Mouse (Mus musculus) heart, postnatal 14 days (tissue): ENCODE data around the gene B3galt4. TPM values are rescaled to one million over a fixed set of nuclear protein-coding genes. Genes with fewer than 3 reads are reported as not detected.
"Not testable (repeated sequence)": the region's sequence is repeated elsewhere in the genome, so short reads cannot be mapped to it uniquely, and the experiment has no call there.

ENCODE experiments used
- DNase-seq, 2 experiments: peaks; one replicate each; pipeline ENCODE4 v3.0.0; 2021 to 2022
- intact Hi-C: fragments of 180-260 bp; cut with DNase I; formaldehyde crosslinking; loops from one replicate; pipeline ENCODE4 v1.15.1; 2025
- total RNA-seq, 2 experiments: library from RNA; stranded (reverse); gene quantifications; 2 replicates each; pipeline ENCODE4 v1.2.3; 2021

B3galt4 gene
- total RNA-seq, 2 experiments from 2014 or later = 2.2 to 2.9 TPM

DNA sequence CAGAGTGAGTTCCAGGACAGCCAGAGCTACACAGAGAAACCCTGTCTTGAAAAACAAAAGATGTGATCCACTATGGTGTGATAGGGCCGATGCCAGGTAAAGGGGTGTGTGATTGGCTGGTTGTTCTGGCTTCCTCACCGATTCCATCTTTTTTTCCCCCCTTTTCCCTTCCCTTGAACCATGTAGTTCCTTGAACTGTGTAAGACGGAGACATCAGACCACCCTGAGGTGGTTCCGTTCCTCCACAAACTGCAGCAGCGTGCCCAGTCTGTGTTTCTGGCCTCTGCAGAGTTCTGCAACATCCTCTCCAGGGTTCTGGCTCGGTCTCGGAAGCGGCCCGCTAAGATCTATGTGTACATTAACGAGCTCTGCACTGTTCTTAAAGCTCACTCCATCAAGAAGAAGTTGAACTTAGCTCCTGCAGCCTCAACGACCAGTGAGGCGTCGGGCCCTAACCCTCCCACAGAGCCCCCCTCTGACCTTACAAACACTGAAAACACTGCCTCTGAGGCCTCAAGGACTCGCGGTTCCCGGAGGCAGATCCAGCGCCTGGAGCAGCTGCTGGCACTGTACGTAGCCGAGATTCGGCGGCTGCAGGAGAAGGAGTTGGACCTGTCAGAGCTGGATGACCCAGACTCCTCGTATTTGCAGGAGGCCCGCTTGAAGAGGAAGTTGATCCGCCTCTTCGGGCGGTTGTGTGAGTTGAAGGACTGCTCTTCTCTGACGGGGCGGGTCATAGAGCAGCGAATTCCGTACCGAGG is 40.1 kb downstream of the B3galt4 start:
- intact Hi-C loops = no loop called here
- no peak for DNase-seq

DNA sequence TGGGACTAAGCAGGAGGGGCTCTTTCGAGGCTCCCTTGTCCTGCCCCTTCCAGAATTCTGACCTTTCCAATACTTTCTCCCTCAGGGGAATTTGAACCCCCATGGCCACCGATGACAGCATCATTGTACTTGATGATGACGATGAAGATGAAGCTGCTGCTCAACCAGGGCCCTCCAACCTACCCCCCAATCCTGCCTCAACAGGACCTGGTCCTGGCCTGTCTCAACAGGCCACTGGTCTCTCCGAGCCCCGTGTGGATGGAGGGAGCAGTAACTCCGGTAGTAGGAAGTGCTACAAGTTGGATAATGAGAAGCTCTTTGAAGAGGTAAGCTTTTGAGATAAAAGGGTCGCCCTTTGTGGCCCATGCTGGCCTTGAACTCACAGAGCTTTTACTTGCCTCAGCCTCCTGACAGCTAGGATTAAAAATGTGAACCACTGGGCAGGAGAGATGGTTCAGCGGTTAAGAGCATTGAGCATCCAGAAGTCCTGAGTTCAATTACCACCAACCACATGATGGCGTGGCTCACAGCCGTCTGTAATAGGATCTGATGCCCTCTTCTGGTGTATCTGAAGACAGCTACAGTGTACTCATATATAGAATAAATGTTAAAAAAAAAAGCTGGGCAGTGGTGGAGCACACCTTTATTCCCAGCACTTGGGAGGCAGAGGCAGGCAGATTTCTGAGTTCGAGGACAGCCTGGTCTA is 40.8 kb downstream of the B3galt4 start:
- DNase-seq = no peak
- intact Hi-C loops = no loop called here

DNA sequence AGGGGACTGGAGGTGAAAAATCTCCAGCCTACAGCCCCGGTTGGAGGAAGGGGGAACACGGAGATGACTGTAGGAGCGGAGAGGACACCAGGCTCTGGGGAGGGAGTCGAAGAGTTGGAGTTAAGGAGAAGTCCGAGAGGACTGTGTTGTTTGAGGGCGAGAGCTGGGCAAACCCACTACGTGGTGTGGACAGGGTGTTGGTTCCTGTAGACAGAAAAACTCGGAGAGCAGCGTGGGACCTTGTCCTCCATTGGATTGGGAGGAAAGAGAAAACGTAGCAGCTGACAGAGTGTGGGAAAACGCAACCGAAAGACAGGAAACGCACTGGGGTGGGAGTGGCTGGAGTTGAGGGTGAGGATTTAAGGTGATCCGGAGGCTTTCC is 41.4 kb downstream of the B3galt4 start:
- DNase-seq = peak; percentile 35 to 52
- intact Hi-C loops = no loop called here

DNA sequence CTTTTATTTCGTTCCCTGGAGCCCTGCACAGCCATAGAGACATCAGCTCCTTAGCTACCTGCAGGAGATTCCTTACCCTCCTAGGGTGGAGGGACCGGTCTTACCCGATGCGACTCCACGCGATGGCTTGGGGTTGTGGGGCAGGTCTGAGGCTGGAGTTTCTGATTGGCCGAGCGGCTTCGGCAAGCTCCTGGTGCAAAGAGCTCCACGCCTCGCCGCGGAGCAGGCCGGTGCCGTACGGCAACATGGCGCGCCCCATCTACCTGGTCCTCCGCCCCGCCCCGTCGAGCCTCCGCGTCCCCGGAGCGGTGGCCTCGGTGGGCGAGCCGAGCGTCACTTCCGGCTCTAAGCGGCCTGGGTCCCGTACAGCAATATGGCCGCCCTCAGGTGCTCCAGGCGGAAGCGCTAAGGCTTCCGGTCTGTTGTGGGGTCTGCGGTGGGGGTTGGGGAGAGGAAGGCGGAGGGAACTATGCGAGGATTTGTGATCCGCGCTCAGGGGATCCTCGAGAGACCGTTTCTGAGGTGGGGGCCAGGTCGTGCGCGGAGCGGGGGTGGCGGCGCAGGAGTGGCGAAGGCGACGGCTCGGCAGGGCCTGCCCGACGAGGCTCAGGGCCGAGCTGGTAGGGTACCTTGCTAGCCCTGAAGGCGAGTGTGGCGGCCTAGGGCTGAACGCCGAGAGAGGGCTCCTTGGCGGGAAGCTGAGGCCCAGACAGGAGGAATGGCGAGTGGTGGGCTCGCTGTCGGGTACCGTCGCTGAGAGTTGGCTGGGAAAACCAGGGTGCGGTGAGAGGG is 42.0 kb downstream of the B3galt4 start, which contains the start of gene Daxx:
Daxx (plus strand) TSS at position 338 of the 792 bp plus-strand sequence.
- intact Hi-C loops = no loop called here
- peak; percentile 100 for DNase-seq

DNA sequence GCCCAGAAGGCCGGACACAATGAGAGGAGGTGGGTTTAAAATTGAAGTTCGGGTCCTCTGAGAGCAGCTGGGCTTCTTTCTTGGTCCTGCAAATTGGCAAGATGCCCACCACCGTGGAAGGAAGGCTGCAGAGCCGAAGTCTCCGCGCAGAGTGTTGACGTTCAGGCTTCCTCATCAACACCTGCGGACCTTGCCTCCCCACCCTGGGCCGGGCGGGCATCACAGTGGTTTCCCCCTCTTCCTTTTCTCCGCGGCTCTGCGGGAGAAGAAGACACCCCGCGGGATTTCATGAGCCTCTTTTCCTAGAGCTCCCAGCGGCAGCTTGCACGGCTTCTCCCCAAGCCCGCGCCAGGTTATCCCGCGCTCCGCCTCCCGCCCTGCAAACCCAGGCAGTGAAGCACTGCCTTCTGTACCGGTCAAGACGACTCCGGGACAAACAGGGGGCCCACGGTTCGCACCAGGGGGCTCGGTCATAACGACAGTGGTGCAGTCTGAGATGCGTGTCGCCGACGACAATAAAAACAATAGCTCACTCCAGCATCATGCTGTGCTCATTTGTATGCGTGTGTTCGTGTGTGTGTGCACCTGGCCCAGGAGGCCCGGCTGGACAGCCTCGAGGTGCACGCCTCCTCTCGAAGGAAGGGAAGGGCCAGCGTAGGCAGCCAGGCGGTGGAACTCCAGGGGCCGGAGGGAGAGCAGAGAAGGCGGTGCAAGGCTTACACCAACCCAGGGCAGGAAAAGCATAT is 42.8 kb downstream of the B3galt4 start:
- peak; percentile 36 to 51 for DNase-seq
- intact Hi-C loops = no loop called here

DNA sequence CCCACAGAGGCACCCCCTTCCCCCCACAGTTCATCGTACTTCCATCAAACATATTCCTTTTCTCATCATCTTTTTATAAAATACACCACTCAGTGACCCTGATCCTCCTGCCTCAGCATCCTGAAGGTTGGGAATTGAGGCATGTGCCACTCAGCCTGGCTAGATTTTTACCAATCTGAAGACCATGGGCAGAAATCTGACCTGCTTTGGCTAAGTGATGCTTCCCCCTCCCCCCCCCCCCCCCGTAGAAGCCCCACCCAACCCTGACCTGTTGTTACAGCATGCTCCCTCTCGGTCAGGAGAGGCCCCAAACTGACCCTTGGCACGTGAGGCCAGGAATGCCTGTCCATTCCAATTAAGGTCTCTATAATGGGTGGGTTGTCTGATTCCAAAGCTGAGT is 46.5 kb downstream of the B3galt4 start, which contains the start of gene Platr17:
Platr17 (plus strand) TSS at position 301 of the 400 bp plus-strand sequence.
- DNase-seq, intact Hi-C loops: not testable (repeated sequence)

DNA sequence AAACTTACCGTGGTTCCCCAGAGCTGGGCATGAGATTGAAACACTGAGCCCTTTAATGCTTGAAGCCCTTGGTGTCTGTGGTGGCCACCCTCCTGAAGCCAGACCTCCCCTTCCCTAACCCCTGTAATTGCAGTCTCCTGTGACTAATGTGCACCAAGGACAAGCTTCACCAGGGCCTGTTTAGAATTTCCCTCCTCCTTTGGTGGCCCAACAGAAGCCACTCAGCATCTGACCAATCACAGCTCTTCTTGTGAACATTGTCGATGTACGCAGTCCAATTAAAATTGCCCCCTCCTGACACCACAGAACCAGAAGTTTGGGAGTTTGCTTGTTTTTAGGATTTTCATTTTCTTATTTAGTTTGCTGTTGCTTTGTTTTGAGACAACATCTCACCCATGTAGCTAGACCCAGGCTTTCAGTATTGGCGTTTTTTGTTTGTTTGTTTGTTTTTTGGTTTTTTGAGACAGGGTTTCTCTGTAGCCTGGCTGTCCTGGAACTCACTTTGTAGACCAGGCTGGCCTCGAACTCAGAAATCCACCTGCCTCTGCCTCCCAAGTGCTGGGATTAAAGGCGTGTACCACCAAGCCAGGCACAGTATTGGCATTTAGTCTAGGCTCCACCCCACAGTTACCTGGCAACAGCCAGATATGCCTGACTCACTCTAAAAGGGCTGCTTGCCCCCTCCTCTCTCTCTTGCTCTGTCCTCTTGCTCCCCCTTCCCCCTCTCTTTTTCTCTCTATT is 47.2 kb downstream of the B3galt4 start:
- DNase-seq = not testable (repeated sequence)

DNA sequence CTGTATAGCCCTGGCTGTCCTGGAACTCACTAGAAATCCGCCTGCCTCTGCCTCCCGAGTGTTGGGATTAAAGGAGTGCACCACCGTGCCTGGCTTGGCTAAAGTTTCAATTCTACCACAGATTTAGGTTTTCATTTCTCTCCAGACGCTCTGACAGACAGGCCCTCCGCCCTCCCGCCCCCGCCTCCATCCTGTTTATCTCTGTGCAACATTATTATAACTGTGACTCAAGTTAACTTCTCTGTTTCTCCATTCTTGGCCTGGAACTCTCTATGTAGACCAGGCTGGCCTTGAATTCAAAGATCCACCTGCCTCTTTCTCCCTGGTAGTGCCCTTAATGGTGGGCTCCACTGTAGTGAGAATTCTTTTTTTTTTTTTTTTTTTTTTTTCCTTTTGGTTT is 48.8 kb downstream of the B3galt4 start:
- intact Hi-C loops = no loop called here
- no peak for DNase-seq

More for the DNA sequence above, 47.2 kb downstream of the B3galt4 start:
- intact Hi-C loops = not testable (repeated sequence)

DNA sequence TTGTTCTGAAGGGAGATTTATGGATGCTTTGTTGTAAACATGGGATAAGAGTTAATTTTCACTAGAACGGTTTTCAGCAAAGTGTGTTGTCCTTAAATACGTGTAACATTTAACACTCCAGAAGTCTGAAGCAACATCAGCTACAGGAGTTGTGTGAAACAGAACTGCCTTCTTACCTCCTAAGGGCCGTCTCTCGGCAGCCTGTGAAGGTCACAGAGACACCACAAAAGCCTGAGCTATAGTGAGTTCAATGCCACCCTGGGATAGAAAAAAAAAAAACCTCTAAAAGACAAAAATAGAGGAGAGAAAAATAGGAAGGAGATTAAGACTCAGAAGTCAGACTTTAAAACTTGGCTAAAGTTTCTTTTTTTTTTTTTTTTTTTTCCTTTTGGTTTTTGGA is 49.2 kb downstream of the B3galt4 start:
- intact Hi-C loops = no loop called here
- no peak for DNase-seq

DNA sequence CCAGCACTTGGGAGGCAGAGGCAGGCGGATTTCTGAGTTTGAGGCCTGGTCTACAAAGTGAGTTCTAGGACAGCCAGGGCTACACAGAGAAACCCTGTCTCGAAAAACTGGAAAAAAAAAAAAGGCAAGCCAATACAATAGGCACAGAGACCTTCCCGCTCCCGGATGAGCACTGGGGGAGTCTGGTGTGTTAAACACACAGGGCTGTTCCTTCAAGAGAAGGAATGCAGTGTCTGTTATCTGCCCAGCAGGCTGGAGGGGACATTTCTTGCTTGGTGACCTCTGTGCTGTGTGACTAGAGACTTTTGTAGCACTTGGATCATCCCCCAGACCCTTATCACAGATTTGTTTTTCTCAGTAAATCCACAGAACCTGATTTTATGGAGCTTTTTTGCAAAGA is 49.6 kb downstream of the B3galt4 start:
- DNase-seq = no peak
- intact Hi-C loops = no loop called here

DNA sequence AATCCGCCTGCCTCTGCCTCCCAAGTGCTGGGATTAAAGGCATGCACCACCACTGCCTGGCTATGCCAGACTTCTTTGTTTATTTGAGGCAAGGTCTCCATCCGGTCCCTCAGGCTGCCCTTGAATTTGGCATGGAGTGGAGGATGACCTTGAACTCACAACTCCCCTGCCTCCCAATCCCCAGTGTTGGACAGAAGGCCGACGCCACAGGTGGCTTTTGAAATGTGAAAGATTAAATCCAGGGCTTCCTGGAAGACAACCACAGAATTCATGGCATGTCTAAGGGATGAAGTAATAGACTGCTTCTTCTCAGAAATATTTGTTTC is 50.3 kb downstream of the B3galt4 start:
- no peak for DNase-seq
- intact Hi-C loops = no loop called here

DNA sequence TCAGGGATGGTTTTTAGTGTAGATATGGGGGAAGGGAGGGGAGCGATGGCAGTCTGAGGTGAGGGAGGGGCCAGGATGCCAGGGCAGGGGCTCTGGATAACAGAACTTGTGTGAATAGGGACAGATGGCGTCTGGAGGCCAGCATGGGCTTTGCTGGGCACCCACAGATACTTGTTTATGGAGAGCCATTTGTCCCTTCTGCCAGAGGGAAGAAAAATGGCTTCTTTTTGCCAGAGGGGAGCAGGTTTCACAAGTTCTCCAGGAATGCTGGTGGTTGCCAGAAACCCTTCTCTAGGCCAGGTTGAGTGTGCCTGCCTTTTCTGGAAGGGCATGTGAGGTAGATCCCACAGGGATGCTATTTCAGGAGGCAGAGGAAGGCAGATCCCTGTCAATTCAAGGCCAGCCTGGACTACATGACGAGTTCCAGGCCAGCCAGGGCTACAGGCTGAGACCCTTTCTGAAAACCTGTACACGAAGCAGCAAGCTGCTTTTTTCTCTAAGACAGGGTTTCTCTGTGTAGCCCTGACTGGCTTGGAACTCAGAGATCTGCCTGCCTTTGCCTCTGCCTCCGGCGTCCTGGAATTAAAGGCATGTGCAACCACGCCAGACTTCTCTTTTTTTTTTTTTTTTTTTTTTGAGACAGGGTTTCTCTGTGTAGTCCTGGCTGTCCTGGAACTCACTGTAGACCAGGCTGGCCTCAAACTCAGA is 50.9 kb downstream of the B3galt4 start:
- intact Hi-C loops = no loop called here
- DNase-seq = no peak

Other genes with a start within 250 kb of the B3galt4 start
- gene March2, start 232.8 kb downstream of the B3galt4 start, total RNA-seq = 100 to 1,000 TPM; 160 to 167 TPM
- 100 to 1,000 TPM; 271 to 275 TPM for gene Rab11b, start 191.0 kb downstream of the B3galt4 start, total RNA-seq
- gene Angptl4, start 169.7 kb downstream of the B3galt4 start, total RNA-seq = 10 to 100 TPM; 20.5 to 31.6 TPM
- gene Kank3, start 141.0 kb downstream of the B3galt4 start, total RNA-seq = 100 to 1,000 TPM in 1 of 2 experiments, 10 to 100 TPM in 1; 96.9 to 104 TPM
- gene Rps28, start 126.9 kb downstream of the B3galt4 start, total RNA-seq = 100 to 1,000 TPM; 736 to 815 TPM
- gene Ndufa7, start 126.9 kb downstream of the B3galt4 start, total RNA-seq = 100 to 1,000 TPM; 544 to 555 TPM
- gene Cd320, start 108.4 kb downstream of the B3galt4 start, total RNA-seq = 10 to 100 TPM; 25.0 to 26.6 TPM
- gene Gm7029, start 77.7 kb downstream of the B3galt4 start, total RNA-seq = not detected
- gene Kifc1, start 60.8 kb downstream of the B3galt4 start, total RNA-seq = 1 to 10 TPM; 4.1 to 5.8 TPM
- not detected for gene Platr17, start 46.4 kb downstream of the B3galt4 start, total RNA-seq
- 10 to 100 TPM; 11.3 to 13.7 TPM for gene Daxx, start 42.1 kb downstream of the B3galt4 start, total RNA-seq
- 100 to 1,000 TPM in 1 of 2 experiments, 10 to 100 TPM in 1; 92.8 to 100 TPM for gene Tapbp, start 35.6 kb downstream of the B3galt4 start, total RNA-seq
- 10 to 100 TPM; 16.8 to 20.3 TPM for gene Zbtb22, start 35.6 kb downstream of the B3galt4 start, total RNA-seq
- 10 to 100 TPM; 54.7 to 58.6 TPM for gene Rgl2, start 21.9 kb downstream of the B3galt4 start, total RNA-seq
- 10 to 100 TPM; 62.7 to 73.7 TPM for gene Pfdn6, start 11.1 kb downstream of the B3galt4 start, total RNA-seq
- 10 to 100 TPM; 10.4 to 11.5 TPM for gene Wdr46, start 10.8 kb downstream of the B3galt4 start, total RNA-seq
- 10 to 100 TPM; 35.0 to 37.8 TPM for gene Vps52, start 4.3 kb upstream of the B3galt4 start, total RNA-seq
- gene Rps18, start 4.5 kb upstream of the B3galt4 start, total RNA-seq = 100 to 1,000 TPM; 417 to 479 TPM
- gene H2-K1, start 48.9 kb upstream of the B3galt4 start, total RNA-seq = 10 to 100 TPM; 56.5 to 61.2 TPM
- gene Ring1, start 73.2 kb upstream of the B3galt4 start, total RNA-seq = 10 to 100 TPM; 12.2 to 14.6 TPM
- gene H2-Ke6, start 76.6 kb upstream of the B3galt4 start, total RNA-seq = 10 to 100 TPM; 80.6 to 88.2 TPM
- gene Slc39a7, start 80.2 kb upstream of the B3galt4 start, total RNA-seq = 10 to 100 TPM; 63.2 to 63.3 TPM
- gene Rxrb, start 80.3 kb upstream of the B3galt4 start, total RNA-seq = 10 to 100 TPM; 41.9 to 44.7 TPM
- 1 to 10 TPM; 1.5 to 2.7 TPM for gene Col11a2, start 87.9 kb upstream of the B3galt4 start, total RNA-seq
- under 1 TPM; 0.33 to 0.54 TPM for gene H2-Oa, start 140.9 kb upstream of the B3galt4 start, total RNA-seq
- gene H2-DMa, start 168.1 kb upstream of the B3galt4 start, total RNA-seq = 1 to 10 TPM; 3.5 to 4.0 TPM
- gene Brd2, start 171.1 kb upstream of the B3galt4 start, total RNA-seq = 10 to 100 TPM; 93.2 to 99.4 TPM
- 1 to 10 TPM in 1 of 2 experiments, under 1 TPM in 1; 0.96 to 1.6 TPM for gene H2-DMb2, start 191.8 kb upstream of the B3galt4 start, total RNA-seq
- 1 to 10 TPM; 1.4 to 1.8 TPM for gene H2-DMb1, start 201.6 kb upstream of the B3galt4 start, total RNA-seq
- gene Tap1, start 236.1 kb upstream of the B3galt4 start, total RNA-seq = 1 to 10 TPM; 5.4 to 5.5 TPM
- gene Psmb9, start 236.3 kb upstream of the B3galt4 start, total RNA-seq = 1 to 10 TPM; 6.5 to 7.2 TPM
- 10 to 100 TPM in 1 of 2 experiments, 1 to 10 TPM in 1; 8.9 to 13.0 TPM for gene Psmb8, start 246.2 kb upstream of the B3galt4 start, total RNA-seq